Mouse (Mus musculus) heart, adult 8-10 months (tissue): ENCODE results near the gene Gm3238. TPM values are rescaled to one million over a fixed set of nuclear protein-coding genes. Genes with fewer than 3 reads are reported as not detected.
"Not testable (repeated sequence)": the region's sequence is repeated elsewhere in the genome, so short reads cannot be mapped to it uniquely, and the experiment has no call there.

ENCODE experiments used
- DNase-seq: peaks from one replicate; pipeline ENCODE4 v3.0.0; 2022; ENCODE audit warnings: low spot score
- total RNA-seq, 4 experiments: library from RNA; stranded (reverse); gene quantifications; 2 replicates each; pipeline ENCODE4 v1.2.4; 2022

Gm3238 gene
- not detected for total RNA-seq

- DNase-seq, result not testable (repeated sequence)
Observed at GRCm38 (mm10) chr10:77771225-77771624, at the start of gene Gm3238. Gm3238 (minus strand) TSS chr10:77771325.

GRCm38 (mm10) chr10:77819203-77819602, 48.1 kb upstream of the Gm3238 start:
- DNase-seq, result no peak

- no peak for DNase-seq
Observed at GRCm38 (mm10) chr10:77818523-77818922, 47.4 kb upstream of the Gm3238 start.

DNA sequence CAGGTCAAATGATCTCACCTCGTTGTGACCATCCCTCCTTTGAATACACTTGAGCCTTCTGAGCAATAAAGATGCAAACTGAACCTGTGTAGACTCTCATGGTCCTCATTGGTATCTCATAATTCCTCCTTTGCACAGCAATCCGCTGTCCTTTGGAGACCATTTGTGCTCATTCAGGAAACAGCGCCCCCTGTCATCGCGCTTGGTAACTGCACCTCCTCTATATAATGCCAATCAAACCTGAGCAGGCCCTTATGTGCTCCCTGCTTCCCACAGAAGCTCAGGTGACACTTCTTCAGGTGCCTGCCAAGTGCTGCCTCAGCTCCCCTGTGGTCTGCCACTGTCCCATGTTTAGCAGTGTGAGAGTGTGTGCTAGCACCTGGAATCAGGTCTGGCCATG, 44.4 kb upstream of the Gm3238 start:
- no peak for DNase-seq

- DNase-seq, result no peak
Observed at GRCm38 (mm10) chr10:77814382-77814781, 43.3 kb upstream of the Gm3238 start, which contains the start of gene Gm2696. Gm2696 (plus strand) TSS chr10:77814682.

- DNase-seq, result no peak
Observed at GRCm38 (mm10) chr10:77811743-77812142, 40.6 kb upstream of the Gm3238 start, which contains the start of gene Gm9507. Gm9507 (minus strand) TSS chr10:77811843.

DNA sequence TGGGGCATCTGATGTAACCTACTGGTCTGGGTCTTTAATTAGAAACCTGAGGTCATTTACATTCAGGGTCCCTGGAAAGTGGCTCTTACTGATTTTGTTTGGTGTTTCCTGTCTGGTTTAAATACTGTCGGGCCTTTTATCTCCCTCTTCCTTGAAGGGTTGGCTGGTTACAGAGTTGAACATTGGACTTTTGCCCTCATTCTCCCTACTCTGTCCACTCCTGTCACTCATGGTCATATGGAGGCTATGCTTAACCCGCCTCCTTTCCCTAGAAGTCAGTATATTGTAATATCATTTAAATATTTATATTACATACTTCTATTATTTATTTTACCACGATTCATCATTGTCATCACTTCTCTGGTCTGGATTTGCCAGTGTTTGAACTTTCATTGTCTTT, 33.0 kb upstream of the Gm3238 start:
- no peak for DNase-seq

GRCm38 (mm10) chr10:77798921-77799508, 27.9 kb upstream of the Gm3238 start, which contains the start of gene Gm19668:
Gm19668 (minus strand) TSS chr10:77799133.
- no peak for DNase-seq

DNA sequence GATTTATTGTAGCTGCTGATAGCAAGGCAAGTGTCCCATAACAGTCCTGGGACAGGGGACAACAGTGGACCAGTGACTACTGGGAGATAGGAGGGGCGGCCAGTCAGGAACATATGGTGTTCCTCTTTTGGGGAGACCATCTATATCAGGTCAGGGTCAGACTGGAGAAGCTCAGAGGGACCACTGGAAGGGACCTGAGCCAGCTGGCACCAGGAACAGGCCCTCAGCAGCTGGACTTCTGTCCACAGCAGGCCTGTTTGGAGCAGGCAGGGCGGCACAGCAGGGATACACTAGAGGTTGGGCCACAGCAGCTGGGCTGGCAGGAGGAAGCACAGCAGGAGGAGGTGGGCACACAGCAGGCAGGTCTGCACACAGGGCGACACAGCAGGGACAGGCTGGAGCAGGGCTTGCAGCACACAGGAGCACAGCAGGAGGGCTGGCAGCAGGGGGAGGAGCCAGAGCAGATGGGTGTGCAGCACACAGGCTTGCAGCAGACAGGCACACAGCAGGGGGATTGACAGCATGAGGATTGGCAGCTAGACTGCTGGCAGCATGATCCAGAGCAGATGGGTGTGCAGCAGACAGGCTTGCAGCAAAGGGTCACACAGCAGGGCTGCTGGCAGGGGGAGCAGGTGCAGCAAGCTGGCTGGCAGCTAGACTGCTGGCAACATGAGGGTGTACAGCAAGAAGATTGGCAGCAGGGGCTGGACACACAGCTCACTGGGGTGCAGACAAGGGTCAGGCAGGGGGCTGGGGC, 27.2 kb upstream of the Gm3238 start:
- not testable (repeated sequence) for DNase-seq

- no peak for DNase-seq
Observed at GRCm38 (mm10) chr10:77797677-77798076, 26.6 kb upstream of the Gm3238 start.

GRCm38 (mm10) chr10:77794976-77795375, 23.9 kb upstream of the Gm3238 start, which contains the start of gene Gm9639:
Gm9639 (minus strand) TSS chr10:77795076.
- DNase-seq, result no peak

DNA sequence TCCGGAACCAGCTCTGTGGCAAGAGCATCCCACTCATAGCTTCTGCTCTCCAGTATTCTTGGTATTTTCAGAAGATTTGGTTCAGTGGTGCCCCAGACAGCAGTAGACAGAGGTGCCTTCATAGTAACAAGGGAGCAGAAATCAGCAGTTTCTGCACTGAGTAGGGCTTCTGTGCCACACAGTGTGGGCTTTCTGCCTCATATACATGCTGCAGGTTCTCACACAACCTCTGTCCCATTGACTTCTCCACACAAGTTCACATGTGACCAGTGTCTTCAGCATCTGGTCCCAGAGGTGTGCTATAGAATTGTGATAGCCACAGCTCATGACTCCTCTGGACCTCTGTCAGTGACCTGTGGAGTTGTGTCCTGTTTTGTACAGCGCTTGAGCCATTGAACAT, 17.5 kb upstream of the Gm3238 start:
- no peak for DNase-seq

DNA sequence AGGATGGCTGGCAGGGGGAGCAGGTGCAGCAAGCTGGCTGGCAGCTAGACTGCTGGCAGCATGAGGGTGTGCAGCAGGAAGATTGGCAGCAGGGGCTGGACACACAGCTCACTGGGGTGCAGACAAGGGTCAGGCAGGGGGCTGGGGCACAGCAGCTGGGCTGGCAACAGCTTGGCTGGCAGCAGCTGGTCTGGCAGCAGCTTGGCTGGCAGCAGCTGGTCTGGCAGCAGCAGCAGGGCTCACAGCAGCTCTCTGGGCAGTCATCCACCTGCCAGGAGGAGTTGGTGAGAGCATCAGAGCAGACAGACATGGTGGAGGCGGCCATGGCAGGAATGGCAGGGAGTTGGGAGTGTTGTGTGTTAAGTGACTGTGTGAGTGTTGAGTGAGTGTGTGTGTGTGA, 16.8 kb upstream of the Gm3238 start, which contains the start of gene Gm7137:
TSS of gene Gm7137 (minus strand) at position 325 of the 400 bp plus-strand sequence.
- not testable (repeated sequence) for DNase-seq

GRCm38 (mm10) chr10:77783396-77783795, 12.3 kb upstream of the Gm3238 start:
- not testable (repeated sequence) for DNase-seq

GRCm38 (mm10) chr10:77782442-77782841, 11.3 kb upstream of the Gm3238 start, which contains the start of gene Gm3250:
Gm3250 (minus strand) TSS chr10:77782542.
- DNase-seq, result not testable (repeated sequence)

GRCm38 (mm10) chr10:77776844-77777243, 5.7 kb upstream of the Gm3238 start, which contains the start of gene Gm7138:
Gm7138 (minus strand) TSS chr10:77776944.
- not testable (repeated sequence) for DNase-seq

GRCm38 (mm10) chr10:77772142-77772541, 1.0 kb upstream of the Gm3238 start:
- DNase-seq, result not testable (repeated sequence)

- DNase-seq, result no peak
Observed at GRCm38 (mm10) chr10:77769727-77770126, 1.4 kb downstream of the Gm3238 start.

DNA sequence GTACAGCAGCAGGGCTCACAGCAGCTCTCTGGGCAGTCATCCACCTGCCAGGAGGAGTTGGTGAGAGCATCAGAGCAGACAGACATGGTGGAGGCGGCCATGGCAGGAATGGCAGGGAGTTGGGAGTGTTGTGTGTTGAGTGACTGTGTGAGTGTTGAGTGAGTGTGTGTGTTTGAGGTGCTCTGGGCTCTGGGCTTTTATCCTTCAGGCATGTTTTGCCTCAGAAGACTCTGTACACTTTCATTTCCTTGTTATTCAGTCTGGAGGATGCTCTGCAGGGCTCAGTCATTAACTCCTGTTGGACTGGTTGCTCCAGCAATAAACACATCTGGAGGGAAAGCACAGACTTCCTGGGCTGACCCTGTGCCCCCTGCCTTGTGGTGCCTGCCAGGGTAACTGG, 11.5 kb downstream of the Gm3238 start, which contains the start of gene Gm3233:
TSS of gene Gm3233 (minus strand) at position 101 of the 400 bp plus-strand sequence.
- not testable (repeated sequence) for DNase-seq

DNA sequence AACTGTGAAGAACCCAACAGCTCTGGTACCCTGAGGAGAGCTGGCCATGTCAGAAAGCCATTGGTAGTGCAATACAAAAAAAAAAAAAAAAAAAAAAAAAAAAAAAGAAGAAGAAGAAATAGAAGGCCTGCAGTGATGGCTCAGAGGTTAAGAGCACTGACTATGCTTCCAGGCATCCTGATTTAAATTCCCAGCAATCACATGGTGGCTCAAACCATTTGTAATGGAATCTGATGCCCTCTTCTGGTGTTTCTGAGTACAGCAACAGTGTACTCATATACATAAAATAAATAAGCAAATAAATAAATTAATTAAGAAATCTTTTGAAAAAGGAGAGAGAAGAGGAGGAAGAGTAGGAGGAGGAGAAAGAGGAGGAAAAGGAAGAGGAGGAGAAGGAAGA, 17.7 kb downstream of the Gm3238 start:
- DNase-seq, result no peak

DNA sequence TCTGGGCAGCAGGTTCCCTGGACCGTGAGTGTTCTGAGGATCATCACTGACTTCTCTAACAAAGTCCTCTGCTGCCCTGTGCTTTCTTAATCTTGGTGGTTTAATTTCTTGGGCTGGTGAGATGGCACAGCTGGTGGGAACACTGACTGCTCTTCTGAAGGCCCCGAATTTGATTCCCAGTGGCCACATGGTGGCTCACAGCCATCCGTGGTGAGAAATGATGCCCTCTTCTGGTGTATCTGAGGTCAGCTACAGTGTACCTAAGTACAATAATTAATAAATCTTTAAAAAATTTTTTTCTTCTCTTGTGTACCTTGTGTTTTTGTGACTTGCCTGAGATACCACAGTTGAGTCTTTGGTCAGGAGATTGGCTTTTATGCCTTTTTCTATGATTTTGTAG, 18.8 kb downstream of the Gm3238 start:
- not testable (repeated sequence) for DNase-seq

- DNase-seq, result not testable (repeated sequence)
Observed at GRCm38 (mm10) chr10:77751254-77751653, 19.9 kb downstream of the Gm3238 start, which contains the start of gene Gm9736. Gm9736 (minus strand) TSS chr10:77751354.
